Mouse (Mus musculus): ENCODE data around the gene Ildr1. TPM values are rescaled to one million over a fixed set of nuclear protein-coding genes. Genes with fewer than 3 reads are reported as not detected.

The Ildr1 gene
- 0.51 and 1.0 TPM in 2 replicates for polyA plus RNA-seq (2016; fragmentation: Nextera tagmentation; extraction: Ambion mirVana)

DNA sequence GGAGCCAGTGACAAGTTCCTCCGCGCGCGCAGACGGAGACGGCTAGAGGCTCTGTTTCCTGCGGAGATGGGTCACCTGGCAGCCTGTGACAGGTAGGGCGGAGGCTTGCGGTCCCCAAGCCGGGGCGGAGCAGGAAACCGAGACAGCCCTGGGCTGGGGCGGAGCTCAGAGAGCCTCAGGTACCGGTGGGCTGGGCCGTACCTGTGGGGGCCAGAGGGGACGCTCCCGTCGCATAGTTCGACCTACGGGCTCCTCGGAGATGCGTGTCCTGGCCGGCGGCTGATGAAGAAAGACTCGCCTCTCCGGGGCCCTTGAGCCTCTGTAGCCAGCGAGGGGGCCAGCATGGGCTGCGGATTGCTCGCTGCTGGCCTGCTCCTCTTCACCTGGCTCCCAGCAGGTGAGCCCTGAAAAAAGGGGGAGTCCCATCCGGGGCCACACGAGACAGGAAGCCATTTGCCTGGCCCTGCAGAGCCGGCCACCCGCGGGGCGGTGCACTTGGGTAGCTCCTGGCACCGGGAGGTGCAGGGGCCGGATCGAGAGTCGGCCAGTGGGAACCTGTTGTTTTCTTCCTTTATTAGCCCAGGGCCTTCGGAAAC is at the start of gene Ildr1:
TSS of gene Ildr1 (plus strand) at position 161 of the 596 bp plus-strand sequence.
- H3K9me3 ChIP-seq: no peaks in the 10 kb centered on the region
- H3K4me2 ChIP-seq: peak within 1 kb of the TSS; percentile 80
- peaks cover 29% of the 10 kb centered on the region for H3K27me3 ChIP-seq
- 2% methylated on average over 40 of the region's 40 CpGs for WGBS
- ATAC-seq (ENCODE audit: low FRiP score): no peak
- H3K36me3 ChIP-seq (replicated peaks): no peaks in the 10 kb centered on the region
- H3K27ac ChIP-seq: no peak within 1 kb of the TSS
- peak within 1 kb of the TSS; percentile 42 for H3K4me3 ChIP-seq (replicated peaks)
- peaks cover 8% of the 10 kb centered on the region for H3K4me1 ChIP-seq
- peak within 1 kb of the TSS; percentile 36; the same call in 1 of the 2 replicates for H3K9ac ChIP-seq

DNA sequence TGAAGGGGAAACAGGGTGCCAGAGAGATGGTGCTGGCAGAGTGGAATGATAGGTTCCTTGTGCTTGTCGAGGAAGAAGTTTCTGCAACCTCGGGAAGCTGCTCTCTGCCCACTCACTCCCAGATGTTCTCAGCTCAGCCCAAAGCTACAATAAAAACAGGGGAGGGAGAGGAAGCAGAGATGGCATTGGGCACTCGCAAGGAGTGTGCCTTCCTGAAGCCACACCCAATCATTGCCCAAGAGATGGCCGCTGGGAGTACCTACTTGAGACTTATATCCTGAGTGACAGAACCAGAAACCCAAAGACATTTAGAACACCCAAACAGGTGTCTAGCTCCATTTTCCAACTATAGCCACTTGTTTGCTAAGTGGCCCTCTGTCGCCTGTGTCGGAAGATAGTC is 48.7 kb upstream of the Ildr1 start:
- no peak overlapping the region for H3K9ac ChIP-seq
- H3K9me3 ChIP-seq: no peaks in the 10 kb centered on the region
- H3K4me3 ChIP-seq (replicated peaks): no peak overlapping the region
- no peaks in the 10 kb centered on the region for H3K36me3 ChIP-seq (replicated peaks)
- H3K4me2 ChIP-seq: no peak overlapping the region
- 85% methylated on average over 6 of the region's 6 CpGs for WGBS
- no peaks in the 10 kb centered on the region for H3K27me3 ChIP-seq
- peaks cover 7% of the 10 kb centered on the region; the same call in 1 of the 2 replicates for H3K4me1 ChIP-seq
- no peak for ATAC-seq (ENCODE audit: low FRiP score)
- H3K27ac ChIP-seq: no peak overlapping the region

DNA sequence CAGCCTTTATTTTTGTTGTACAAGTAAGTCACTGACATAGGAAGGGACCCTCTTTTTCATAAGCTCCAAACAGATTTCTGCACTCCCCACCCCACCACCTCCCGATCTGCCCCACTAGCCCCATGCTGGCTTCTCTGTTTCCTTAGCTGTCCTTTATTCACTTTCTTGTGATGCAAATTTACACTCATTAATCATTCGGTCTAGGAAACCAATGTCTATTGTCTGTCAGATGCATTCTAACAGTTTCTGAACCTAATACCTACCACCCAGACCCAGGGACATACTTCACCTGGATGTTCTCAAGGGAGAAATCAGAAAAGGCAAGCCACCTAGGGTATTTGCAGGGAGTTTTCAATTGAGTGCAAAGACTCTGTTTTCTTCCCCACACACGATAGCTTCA is 44.5 kb upstream of the Ildr1 start:
- ATAC-seq (ENCODE audit: low FRiP score): no peak

DNA sequence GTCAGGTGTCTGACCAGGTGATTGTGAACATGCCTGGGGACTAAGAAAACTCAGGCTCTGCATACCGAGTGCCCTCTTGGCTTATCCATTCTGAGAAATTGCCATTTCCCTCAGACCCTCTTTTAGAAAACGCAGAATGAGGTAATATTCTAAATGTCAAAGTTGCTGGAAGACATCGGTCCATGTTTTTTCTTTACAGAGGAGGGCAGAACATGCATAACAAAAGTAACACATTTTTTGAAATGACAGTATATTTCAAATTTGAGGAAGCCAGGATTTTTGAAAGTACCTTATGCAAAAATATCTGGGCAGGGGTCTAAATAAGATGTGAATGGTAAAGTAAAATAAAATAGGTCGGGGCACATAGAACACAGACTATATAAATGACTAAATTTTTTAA is 43.3 kb upstream of the Ildr1 start:
- H3K27ac ChIP-seq: no peak overlapping the region
- ATAC-seq (ENCODE audit: low FRiP score): no peak
- WGBS: 90% methylated on average over 4 of the region's 4 CpGs
- no peaks in the 10 kb centered on the region for H3K9me3 ChIP-seq
- H3K36me3 ChIP-seq (replicated peaks): no peaks in the 10 kb centered on the region
- H3K4me2 ChIP-seq: no peak overlapping the region
- no peak overlapping the region for H3K4me3 ChIP-seq (replicated peaks)
- H3K9ac ChIP-seq: no peak overlapping the region
- H3K27me3 ChIP-seq: no peaks in the 10 kb centered on the region
- peaks cover 7% of the 10 kb centered on the region; the same call in 1 of the 2 replicates for H3K4me1 ChIP-seq

More for the DNA sequence above, 44.5 kb upstream of the Ildr1 start:
- no peak overlapping the region for H3K9ac ChIP-seq
- WGBS: 23% methylated on average over 3 of the region's 3 CpGs
- H3K9me3 ChIP-seq: no peaks in the 10 kb centered on the region
- H3K27me3 ChIP-seq: no peaks in the 10 kb centered on the region
- H3K4me3 ChIP-seq (replicated peaks): no peak overlapping the region
- no peaks in the 10 kb centered on the region for H3K36me3 ChIP-seq (replicated peaks)
- H3K27ac ChIP-seq: no peak overlapping the region
- peaks cover 7% of the 10 kb centered on the region; the same call in 1 of the 2 replicates for H3K4me1 ChIP-seq
- no peak overlapping the region for H3K4me2 ChIP-seq

DNA sequence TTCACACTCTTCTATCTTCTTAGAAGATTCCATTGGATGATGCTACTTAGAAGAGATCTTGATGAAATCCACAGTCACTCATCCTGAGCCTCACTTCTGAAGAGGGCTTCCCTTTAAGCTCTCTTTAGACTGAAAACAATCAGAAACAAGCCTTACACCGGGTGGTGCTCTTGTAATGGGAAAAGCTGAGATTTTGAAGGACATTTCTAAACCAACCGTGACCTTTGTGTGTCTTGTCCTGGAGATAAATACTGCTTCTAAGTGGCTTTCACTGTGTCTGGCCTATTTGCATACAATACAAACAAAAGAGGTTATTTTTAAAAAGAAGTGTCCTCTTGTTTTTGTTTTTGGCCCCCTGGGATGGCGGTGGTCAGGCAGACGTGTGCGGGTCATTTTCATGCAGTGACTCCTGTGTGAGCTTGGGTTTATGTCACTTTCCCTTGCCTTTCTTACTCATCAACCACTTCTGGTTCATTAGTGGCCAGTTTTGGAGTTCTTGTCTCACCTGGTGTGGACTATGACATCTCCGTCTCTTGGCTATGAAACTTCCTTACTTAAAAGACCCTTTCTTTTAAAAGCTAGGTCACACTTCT is 42.5 kb upstream of the Ildr1 start:
- WGBS: 65% methylated on average over 6 of the region's 6 CpGs
- no peaks in the 10 kb centered on the region for H3K36me3 ChIP-seq (replicated peaks)
- no peak overlapping the region for H3K4me2 ChIP-seq
- no peak overlapping the region for H3K9ac ChIP-seq
- H3K4me3 ChIP-seq (replicated peaks): no peak overlapping the region
- H3K27ac ChIP-seq: no peak overlapping the region
- no peaks in the 10 kb centered on the region for H3K9me3 ChIP-seq
- ATAC-seq (ENCODE audit: low FRiP score): no peak
- H3K4me1 ChIP-seq: peaks cover 7% of the 10 kb centered on the region; the same call in 1 of the 2 replicates
- H3K27me3 ChIP-seq: no peaks in the 10 kb centered on the region

DNA sequence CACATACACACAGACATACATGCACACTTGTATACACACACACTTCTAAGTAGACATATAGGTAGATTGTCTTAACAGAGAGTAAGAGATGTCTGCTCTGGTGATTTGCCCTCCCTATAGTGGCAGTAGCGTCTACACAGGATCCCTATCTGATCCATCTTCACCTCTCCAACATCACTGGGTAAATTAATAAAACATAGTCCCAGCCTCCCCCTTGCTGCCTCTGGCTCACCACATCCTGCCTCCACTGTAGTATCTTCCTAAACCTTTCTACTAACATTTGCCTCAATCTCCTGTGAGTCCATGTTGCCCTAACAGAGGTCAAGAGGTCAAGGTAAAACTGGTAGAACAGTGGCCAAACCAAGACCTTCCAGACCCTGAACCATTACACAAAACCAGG is 38.6 kb upstream of the Ildr1 start:
- no peak for ATAC-seq (ENCODE audit: low FRiP score)
- no peaks in the 10 kb centered on the region for H3K27me3 ChIP-seq
- H3K4me2 ChIP-seq: no peak overlapping the region
- H3K36me3 ChIP-seq (replicated peaks): no peaks in the 10 kb centered on the region
- H3K9ac ChIP-seq: no peak overlapping the region
- H3K27ac ChIP-seq: no peak overlapping the region
- 0 out of 2 replicates have a peak, but pooled peaks cover 7% of the 10 kb centered on the region for H3K9me3 ChIP-seq
- no peak overlapping the region for H3K4me3 ChIP-seq (replicated peaks)
- no peaks in the 10 kb centered on the region for H3K4me1 ChIP-seq
- 94% methylated on average over 1 of the region's 1 CpGs for WGBS

DNA sequence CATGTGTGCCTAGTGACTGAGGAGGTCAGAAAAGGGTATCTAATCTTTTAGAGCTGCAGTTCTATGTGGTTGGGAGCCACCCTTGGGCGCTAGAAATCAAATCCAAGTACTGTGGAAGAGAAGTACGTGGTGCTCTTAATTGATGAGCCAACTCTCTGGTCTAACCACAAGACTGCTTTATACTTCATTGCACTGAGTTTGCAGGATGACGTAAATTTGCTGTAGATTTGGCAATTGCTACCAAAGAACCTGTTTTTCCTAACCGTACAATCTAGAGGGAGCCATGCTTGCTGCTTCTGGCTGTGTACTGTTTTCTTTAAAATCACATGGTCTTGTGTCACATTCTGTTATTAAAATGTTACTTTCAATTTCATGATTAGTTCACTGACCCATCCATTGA is 37.9 kb upstream of the Ildr1 start:
- Histone ChIP-seq H3K9ac (no peak overlapping the region), H3K4me3 (replicated peaks) (no peak overlapping the region)

DNA sequence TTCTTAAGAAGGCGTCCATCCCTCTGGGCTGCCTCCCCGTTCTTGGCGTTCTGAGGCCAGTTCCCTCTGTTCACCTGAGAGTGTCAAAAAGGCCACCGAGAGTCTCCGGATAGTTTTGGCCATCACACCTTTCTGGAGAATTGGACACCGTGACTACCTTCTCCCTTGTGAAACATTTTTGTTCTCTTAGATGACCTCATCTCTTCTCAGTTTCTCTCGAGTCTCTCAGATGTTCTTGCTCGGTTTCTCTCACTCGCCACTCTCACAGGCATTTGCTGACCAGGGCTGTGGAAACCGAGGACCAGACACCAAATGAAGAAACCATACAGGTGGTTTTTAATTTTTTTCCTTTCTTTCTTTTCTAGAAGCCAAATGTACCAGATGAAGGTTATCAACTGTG is 32.4 kb upstream of the Ildr1 start:
- H3K9me3 ChIP-seq: 0 out of 2 replicates have a peak, but pooled peaks cover 7% of the 10 kb centered on the region
- 89% methylated on average over 10 of the region's 10 CpGs for whole genome bisulfite sequencing
- no peak overlapping the region for H3K4me2 ChIP-seq
- H3K9ac ChIP-seq: no peak overlapping the region
- no peaks in the 10 kb centered on the region for H3K36me3 ChIP-seq (replicated peaks)
- H3K4me3 ChIP-seq (replicated peaks): no peak overlapping the region
- H3K27ac ChIP-seq: no peak overlapping the region
- H3K4me1 ChIP-seq: no peaks in the 10 kb centered on the region
- no peak for ATAC-seq (ENCODE audit: low FRiP score)
- no peaks in the 10 kb centered on the region for H3K27me3 ChIP-seq

More for the DNA sequence above, 37.9 kb upstream of the Ildr1 start:
- H3K27ac ChIP-seq: no peak overlapping the region
- no peak for ATAC-seq (ENCODE audit: low FRiP score)
- no peaks in the 10 kb centered on the region for H3K4me1 ChIP-seq
- no peaks in the 10 kb centered on the region for H3K36me3 ChIP-seq (replicated peaks)
- no peaks in the 10 kb centered on the region for H3K27me3 ChIP-seq
- H3K9me3 ChIP-seq: 0 out of 2 replicates have a peak, but pooled peaks cover 7% of the 10 kb centered on the region
- whole genome bisulfite sequencing: 82% methylated on average over 4 of the region's 4 CpGs
- no peak overlapping the region for H3K4me2 ChIP-seq

DNA sequence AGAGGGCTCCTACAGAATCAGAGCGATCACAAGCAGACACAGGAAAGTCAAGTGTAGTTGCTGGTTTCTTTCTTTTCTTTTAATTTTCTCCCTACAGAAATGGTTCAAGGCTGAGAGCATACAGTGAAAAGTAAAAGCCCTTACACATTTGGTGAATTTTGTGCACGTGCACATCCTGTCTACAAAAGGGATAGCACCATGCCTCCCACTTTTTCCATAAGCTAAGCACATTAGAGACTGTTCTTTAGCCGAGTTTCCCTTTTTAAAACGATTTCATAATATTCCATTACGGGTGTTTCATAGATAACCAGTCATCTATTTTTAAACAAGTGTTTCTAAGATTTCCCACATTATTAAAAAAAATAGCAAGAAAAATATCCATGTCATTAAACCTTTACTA is 30.3 kb upstream of the Ildr1 start:
- 95% methylated on average over 5 of the region's 5 CpGs for WGBS

DNA sequence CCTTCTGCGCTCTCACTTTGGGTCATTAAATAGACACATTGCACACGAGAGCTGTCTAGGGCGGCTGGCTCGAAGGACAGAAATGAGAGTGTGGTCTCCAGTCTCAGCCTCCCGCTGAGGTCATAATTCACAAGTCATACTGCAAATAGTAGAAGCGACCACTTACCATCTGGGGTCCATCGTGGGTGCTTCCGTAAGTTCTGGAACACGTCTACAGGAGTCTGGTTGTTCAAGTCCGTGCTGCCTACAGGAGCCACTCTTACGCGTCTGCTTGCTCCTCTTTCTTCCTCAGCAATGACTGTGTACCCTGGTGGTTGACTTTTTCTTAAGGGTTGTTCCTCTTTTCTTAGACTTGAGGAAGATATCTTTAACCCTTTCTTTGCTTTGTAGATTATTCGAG is 28.0 kb upstream of the Ildr1 start, which contains the start of gene Cd86:
TSS of gene Cd86 (minus strand) at position 300 of the 400 bp plus-strand sequence.
- Histone ChIP-seq H3K27ac (no peak within 1 kb of the TSS), H3K27me3 (no peaks in the 10 kb centered on the region), H3K36me3 (replicated peaks) (no peaks in the 10 kb centered on the region), H3K4me1 (no peaks in the 10 kb centered on the region), H3K9ac (no peak within 1 kb of the TSS), H3K4me2 (no peak within 1 kb of the TSS), H3K4me3 (replicated peaks) (no peak within 1 kb of the TSS), H3K9me3 (no peaks in the 10 kb centered on the region)
- no peak for ATAC-seq (ENCODE audit: low FRiP score)
- WGBS: 88% methylated on average over 13 of the region's 13 CpGs

More for the DNA sequence above, 30.3 kb upstream of the Ildr1 start:
- Histone ChIP-seq H3K4me1 (no peaks in the 10 kb centered on the region), H3K27me3 (no peaks in the 10 kb centered on the region), H3K4me3 (replicated peaks) (no peak overlapping the region), H3K4me2 (no peak overlapping the region), H3K36me3 (replicated peaks) (no peaks in the 10 kb centered on the region), H3K9ac (no peak overlapping the region), H3K9me3 (0 out of 2 replicates have a peak, but pooled peaks cover 1% of the 10 kb centered on the region), H3K27ac (no peak overlapping the region)
- no peak for ATAC-seq (ENCODE audit: low FRiP score)

DNA sequence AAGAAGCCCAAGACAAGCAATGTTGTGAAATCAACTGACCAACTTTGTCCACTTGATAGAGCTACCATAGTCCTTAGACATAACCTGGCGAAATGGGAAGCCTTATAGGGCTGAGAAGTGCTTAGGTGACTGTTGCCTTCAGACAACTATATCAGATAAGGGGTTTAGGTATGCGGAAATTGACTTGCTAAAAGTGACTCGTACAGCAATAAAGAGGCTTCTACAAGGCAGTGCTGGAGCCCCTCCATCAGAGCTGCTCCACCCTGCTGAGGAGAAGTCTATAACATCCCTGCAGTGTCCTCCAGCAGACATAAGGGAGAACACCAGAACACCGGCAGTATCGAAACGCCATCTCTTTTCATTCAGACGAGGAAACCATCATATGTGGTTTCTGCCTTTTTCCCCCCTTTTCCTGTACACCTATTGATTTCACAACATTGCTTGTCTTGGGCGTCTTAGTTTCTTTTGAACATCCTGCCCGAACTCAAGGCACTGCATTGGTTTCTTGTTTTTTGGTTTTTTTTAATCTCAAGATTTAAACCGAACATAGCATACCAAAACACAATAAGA is 27.2 kb upstream of the Ildr1 start:
- no peaks in the 10 kb centered on the region for H3K36me3 ChIP-seq (replicated peaks)
- H3K4me3 ChIP-seq (replicated peaks): no peak overlapping the region
- no peak overlapping the region for H3K9ac ChIP-seq
- 90% methylated on average over 10 of the region's 10 CpGs for WGBS
- no peak overlapping the region for H3K4me2 ChIP-seq
- no peaks in the 10 kb centered on the region for H3K27me3 ChIP-seq
- no peaks in the 10 kb centered on the region for H3K9me3 ChIP-seq
- ATAC-seq (ENCODE audit: low FRiP score): no peak
- H3K27ac ChIP-seq: no peak overlapping the region
- no peaks in the 10 kb centered on the region for H3K4me1 ChIP-seq

DNA sequence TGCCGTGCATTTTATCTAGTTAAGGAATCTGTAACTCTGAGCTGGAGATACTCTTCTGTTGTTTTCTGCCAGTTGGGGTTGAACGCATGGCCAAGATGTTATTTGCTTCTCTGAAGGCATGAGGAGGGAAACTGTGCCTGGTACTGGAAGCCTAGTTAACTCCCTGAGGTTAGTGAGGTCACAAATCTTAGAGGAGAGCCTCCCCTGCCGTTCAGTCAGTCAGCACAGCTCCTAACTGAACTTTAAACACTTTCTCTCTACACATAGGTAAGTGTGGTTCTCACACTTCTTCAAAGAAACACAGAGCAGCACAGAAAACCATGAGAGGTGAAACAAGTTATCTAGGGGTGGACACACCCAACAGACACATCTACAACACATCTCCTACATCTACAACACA is 23.2 kb upstream of the Ildr1 start:
- WGBS: 81% methylated on average over 3 of the region's 3 CpGs
- no peak overlapping the region for H3K4me3 ChIP-seq (replicated peaks)
- no peak overlapping the region for H3K27ac ChIP-seq
- no peak for ATAC-seq (ENCODE audit: low FRiP score)
- H3K9ac ChIP-seq: no peak overlapping the region
- no peak overlapping the region for H3K4me2 ChIP-seq
- no peaks in the 10 kb centered on the region for H3K36me3 ChIP-seq (replicated peaks)
- H3K27me3 ChIP-seq: no peaks in the 10 kb centered on the region
- no peaks in the 10 kb centered on the region for H3K9me3 ChIP-seq
- no peaks in the 10 kb centered on the region for H3K4me1 ChIP-seq

Data from forebrain, embryonic 12.5 days (tissue).